Mouse (Mus musculus): ENCODE data around the gene Utp14b. TPM values are rescaled to one million over a fixed set of nuclear protein-coding genes. Genes with fewer than 3 reads are reported as not detected.
A peak's percentile ranks its signal among the peaks of the same experiment; 100 is the strongest.

The Utp14b gene
- total RNA-seq, 1 experiment from 2014 or later: 4.6 TPM

DNA sequence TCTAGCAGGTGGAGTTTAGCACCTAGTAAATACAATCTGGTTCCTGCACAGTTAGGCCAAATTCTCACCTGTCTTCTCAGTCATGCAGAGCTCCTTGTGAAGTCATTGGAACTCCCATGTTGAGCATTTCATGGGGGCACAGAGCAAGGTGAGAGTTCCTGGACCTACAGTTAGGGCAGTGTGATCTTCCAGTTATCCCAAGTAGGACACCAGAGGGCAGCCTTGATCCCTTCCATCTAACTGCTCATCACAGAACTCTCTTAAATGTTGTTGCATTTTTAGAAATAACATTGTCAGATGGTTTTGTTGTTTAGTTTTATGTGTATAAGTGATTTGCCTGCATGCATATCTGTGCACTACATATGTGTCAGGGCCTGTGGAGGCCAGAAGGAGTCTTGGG lies 29.0 kb downstream of the Utp14b start:
- DNase-seq: peak; percentile 3

DNA sequence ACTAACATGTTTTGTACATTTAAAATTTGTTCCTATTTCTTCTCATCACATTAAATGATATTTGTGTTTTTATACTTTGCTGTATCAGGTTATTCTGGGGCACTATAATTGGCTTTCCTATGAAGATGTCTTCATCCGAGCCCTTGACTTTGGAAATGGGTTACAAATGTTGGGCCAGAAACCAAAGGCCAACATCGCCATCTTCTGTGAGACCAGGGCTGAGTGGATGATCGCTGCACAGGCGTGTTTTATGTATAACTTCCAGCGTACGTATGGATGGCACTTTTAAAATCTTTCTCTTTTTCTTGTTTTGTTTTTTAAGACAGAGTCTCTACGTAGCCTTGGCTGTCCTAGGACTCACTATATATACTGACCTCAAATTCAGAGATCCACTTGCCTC lies 30.3 kb downstream of the Utp14b start:
- DNase-seq: no peak

DNA sequence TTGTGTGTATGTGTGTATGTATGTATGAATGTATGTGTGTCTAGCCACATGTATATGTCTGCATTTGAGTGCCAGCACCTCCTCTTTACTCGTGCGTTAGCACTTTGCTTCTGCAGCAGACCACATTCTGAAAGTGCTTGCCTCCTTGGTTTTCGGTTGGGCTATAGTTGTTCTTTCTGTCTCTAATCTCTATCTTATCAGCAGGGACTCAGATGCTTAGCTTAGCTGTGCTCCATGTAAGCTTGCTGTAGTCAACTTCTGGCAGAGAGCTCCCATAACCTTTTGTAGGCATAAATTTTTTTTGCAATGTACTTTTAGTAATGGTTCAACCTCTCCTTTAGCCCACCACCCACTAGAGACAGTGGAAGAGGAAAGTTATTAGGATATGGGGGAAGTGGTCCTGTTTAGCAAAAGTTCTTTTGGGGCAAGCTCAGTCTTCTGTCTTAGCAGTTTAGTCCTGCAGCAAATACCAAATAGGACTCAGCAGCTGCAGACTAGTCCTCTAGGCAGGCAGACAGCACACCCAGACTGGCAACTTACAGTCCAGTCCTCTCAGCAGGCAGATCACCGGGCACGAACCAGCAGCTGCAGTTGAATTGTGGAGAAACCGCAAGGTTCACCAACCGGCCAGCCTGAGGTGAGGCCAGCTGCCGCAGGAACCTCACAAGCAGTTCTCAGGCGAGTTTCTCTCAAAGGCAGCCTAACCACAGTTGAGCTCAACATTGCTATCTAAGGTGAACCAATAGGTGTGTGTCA lies 36.8 kb downstream of the Utp14b start:
- DNase-seq: no peak

DNA sequence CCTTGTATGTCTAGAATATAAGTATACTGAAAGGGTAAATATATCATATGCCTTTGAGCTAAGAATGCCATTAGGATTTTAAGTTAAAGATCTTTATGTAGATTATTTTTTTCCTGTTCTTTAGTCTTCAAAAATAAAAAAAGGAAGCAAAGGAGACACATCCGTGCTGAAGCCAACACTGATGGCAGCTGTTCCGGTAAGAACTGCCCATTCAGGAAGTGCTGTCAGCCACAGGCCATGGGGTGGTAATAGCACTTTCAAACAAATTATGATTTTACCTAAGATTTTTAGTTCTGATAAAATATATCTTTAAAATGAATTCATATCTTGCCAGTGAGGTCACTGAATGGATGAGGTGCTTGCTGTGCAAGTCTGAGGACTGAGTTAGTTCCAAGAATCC lies 38.5 kb downstream of the Utp14b start:
- no peak for DNase-seq

DNA sequence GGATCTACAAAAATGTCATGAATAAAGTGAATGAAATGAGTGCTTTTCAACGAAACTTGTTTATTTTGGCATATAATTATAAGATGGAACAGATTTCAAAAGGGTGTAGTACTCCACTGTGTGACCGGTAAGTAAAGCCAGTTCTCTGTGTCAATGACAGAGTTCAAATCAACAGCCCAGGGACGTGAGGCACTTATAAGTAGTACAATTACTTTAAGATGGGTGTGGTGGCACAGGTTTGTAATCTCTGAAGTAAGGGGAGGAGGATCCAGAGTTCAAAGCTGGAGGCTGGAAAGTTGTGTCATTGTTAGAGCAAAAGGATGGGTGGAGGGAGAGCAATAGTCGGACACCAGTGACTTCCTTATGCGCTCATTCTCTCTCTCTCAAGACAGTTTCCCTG lies 39.1 kb downstream of the Utp14b start:
- no peak for DNase-seq

DNA sequence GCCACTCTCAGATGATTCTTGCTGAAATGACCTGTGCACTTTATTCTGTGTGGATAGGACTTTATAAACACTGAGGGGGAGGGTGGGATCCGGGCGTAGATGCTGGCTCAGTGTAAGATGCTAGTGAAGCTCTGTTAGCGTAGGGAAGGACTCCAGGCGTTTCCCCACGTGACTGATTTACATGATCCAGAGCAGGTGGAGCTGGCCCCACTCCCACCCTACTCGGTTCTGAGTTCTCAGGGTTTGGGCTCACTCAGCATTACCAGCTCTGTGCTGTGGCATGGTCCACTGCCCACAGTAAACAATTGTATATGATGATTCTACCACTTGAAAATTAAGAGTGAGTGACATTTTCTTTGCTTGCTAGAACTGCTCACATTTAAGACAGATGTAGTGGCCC lies 40.3 kb downstream of the Utp14b start:
- DNase-seq: no peak

DNA sequence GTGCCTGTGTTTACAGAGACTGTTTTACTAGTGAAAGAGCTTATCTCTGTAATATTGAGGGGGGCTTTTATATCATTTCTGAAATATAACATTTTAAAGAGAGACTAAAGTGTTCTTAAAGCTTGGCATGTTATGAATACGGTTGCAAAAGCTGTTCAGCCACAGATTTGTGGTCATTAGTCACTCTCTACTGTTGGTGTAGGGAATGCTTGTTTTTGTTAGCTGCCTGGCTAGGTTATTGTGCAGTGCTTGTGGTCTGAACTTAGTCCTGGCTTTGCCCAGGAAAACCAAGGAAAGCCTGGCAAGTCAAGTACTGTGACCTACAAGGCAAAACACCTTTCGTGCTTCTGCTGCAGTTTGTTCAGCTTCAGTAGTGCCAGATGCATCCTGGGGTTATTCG lies 43.9 kb downstream of the Utp14b start:
- no peak for DNase-seq

DNA sequence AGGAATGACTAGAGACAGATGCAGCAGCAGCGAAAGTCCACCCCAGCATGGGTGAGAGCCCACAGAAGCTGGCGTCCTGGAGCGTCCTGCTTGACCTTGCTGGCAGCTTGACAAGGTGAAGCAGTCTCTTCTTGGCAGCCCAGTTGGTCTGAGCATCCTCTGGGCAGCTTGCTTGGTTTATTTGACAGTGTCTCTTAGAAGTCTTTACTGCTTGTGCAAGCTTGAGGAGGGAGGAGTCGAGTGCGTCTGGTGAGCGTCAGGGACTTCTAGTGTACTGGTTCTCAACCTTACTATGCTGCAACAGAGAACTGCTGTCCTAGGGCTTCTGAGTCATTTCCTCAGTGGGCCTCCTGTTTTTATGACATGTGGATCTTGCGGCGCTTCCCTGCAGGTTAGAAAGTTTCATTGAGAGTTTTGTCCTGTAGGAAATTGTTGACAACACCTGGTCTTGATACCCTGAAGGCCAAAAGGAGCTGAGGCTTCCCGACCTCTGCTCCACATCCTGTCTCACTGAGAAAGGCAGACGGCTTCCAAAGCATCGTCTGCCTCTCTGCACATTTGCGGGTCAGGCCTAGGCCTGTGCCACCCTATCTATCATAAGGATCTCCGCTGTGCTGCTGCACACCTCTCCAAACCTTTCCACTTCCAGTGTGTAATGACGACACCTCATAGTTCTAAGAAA lies 44.6 kb downstream of the Utp14b start:
- DNase-seq: peak; percentile 11

DNA sequence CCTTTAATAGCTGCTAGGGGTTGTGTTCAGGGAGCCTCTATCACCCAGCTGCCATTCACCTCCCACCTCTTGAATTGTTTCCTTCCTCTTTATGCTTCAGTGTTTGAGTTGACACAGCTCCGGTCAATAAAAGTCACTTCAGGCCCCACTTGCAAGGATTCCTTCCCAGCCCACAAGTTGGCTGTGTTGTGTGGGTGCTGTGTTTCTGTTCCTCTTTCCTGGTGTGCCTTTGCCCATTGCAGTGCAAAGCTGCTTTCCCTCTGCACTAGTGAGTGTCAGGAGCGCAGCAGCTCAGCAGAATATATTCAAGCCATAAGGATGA lies 45.1 kb downstream of the Utp14b start:
- no peak for DNase-seq

DNA sequence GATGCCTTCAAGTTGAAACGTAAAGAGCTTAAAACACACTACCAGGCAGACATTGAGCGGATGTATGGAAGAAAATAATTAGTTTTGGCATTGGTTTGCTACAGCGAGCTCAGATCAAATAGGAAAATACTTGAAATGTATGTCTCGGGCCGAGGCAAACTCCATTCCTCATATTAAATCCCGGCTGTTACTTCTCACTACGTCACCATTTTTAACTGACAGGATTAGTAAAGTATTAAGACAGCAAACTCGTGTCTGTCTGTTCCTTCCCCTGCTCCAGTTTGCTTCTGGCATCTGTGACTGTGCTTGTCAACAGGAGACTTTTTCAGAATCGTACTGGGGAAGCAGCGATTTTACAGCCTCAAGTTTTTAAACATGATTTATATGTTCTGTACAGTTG lies 48.5 kb downstream of the Utp14b start:
- no peak for DNase-seq

DNA sequence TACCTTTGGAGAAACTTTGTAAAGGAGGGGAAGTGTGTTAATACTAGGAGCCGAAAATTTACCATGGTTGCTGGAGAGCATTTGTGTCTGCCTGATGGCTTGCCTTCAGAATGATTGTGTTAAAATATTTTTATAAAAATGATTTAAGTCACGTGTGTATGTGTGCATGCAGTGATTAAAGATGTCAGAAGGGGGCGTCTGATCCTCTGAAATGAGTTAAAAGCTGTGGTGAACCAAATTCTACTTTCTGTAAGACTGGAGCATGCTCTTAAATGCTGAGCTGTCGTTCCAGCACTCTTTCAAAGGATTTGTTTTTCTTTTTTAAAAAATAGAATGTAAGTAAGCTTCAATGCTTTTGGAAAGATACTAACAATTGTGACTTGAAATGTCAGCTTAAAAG lies 49.4 kb downstream of the Utp14b start:
- DNase-seq: no peak

DNA sequence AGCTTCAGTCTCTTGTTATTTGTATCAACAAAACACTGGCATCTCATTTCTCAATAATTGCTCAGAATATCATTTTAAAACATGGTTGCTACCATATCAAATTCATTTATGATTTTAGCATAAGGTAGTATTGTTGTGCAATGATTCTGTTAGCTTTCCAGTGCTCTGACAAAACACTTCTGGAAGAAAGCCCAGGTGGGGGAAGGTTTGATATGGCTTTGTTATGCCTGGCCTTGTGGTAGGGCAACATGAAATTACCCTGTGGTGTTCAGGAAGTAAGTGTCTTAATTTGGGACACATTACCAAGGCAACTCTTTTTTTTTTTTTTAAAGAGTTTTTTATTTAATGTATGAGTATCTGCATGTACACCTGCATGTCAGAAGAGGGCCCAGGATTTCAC lies 52.2 kb downstream of the Utp14b start:
- no peak for DNase-seq

DNA sequence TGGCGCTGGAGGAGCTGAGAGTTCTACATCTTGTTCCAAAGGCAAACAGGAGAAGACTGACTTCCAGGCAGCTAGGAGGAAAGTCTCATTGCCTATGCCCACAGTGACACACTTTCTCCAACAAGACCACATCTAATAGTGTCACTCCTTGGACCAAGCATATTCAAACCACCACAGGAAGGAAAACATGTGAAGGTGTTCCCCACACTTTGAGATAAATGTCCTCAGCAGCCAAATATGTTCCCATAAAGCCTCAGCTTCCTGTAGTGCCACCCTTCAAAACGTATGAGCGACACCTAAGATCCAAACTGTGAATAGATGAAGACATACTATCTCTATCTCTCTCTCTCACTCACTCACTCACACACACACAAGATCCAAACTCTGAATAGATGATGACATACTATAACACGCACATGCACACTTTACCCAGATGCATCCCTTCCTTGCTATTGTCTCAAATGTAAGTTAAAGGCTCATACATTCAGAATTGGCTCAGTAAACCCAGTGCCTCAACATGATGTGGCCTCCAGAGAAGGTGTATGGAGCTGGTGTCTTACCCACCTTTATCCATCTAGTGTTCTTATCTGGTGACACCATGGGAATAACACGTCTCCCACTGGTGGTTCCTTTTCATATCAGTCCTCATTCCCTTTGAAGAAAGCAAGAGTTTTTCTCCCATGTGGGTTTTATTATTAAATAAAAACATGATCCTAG lies 52.9 kb downstream of the Utp14b start:
- no peak for DNase-seq

Other genes starting within 250 kb of the Utp14b start
- gene Farsb, start 169.1 kb upstream of the Utp14b start, total RNA-seq (2021): 64.8 and 64.9 TPM in 2 replicates
- 1.2 and 2.3 TPM in 2 replicates for gene Mogat1, start 147.0 kb upstream of the Utp14b start, total RNA-seq (2021)
- gene BC035947, start 145.9 kb upstream of the Utp14b start, total RNA-seq (2021): 0.09 TPM in 1 of 2 replicates, not detected in the other
- gene Acsl3, start 213 bp upstream of the Utp14b start, total RNA-seq (2021): 26.9 and 36.4 TPM in 2 replicates
- gene Kcne4, start 158.7 kb downstream of the Utp14b start, total RNA-seq (2021): 3.8 and 5.3 TPM in 2 replicates

Data from adrenal gland, postnatal 25 days (tissue).